Mouse (Mus musculus): ENCODE measurements at regions not wholly inside any gene's neighbourhood (a gene's known extent, or its start where the extent isn't known, plus 50 kb on each side); places are given as distances from the start of the nearest gene placed in this dataset.

DNA sequence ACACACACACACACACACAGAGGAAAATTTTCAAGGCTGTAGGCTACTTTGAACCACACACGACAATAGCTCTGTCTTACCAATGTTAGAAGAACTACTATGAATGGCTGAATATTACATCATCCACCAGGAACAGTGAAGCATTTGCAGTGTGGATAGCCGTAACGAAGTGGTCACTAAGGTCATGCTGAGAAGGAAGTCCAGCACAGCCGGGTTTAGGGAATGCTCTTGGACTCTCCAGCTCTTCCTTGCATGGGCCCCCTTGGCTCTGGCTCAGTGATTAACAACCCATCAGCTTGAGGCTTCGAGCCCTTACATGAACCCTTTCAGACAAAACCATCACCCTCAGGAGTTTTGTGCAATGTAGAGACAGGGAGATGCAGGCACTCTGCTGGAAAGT is 245.3 kb downstream of the Adamts20 start:
- DNase-seq (ENCODE audit: low spot score): no peak

- DNase-seq (ENCODE audit: low spot score): no peak
Measured at GRCm38 (mm10) chr15:94216703-94217102, 248.5 kb downstream of the Adamts20 start.

DNA sequence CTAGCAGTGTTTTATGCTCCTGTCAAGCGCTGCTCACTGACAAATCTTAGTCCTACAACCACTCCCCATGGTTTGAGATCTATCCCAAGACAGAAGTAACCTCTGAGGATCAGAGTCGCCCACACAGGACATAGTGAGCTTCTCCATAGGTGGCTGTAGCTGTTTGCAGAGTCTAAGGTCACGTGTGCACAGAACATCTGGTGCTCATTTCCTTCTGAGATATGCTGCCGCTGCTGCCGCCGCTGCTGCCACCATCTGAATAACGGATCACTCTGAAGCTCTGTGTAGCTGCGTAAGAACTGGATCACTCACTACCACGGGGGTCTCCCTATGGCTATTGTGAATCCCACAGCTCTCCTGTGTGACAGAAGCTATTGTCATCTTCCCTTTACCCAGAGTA is 250.8 kb downstream of the Adamts20 start:
- DNase-seq (ENCODE audit: low spot score): no peak

- DNase-seq (ENCODE audit: low spot score): no peak
Measured at GRCm38 (mm10) chr15:94213393-94213792, 251.8 kb downstream of the Adamts20 start.

- no peak for DNase-seq (ENCODE audit: low spot score)
Measured at GRCm38 (mm10) chr15:94208476-94208875, 256.7 kb downstream of the Adamts20 start.

DNA sequence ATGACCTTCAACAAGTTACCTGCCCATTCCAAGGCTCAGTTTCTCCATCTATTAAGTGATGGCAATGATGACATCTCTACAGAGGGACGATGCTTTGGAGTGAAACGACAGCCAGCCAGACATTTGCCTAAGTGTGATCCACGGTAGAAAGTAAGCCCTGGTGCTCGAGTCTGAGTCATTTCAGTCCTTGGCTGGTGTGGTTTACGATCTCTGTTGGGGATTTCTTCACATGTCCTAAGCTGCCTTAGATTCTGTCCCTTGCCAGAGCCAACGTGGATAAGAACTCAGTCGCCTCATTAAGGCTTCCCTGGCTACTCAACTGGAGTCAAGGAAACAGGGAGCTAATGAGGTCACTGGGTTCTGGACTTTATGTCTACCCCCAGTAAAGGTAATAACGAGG is 258.8 kb downstream of the Adamts20 start:
- no peak for DNase-seq (ENCODE audit: low spot score)

GRCm38 (mm10) chr15:94205309-94205893 is 259.8 kb downstream of the Adamts20 start:
- no peak for DNase-seq (ENCODE audit: low spot score)

- DNase-seq (ENCODE audit: low spot score): no peak
Measured at GRCm38 (mm10) chr15:94190081-94190488, 275.1 kb downstream of the Adamts20 start.

DNA sequence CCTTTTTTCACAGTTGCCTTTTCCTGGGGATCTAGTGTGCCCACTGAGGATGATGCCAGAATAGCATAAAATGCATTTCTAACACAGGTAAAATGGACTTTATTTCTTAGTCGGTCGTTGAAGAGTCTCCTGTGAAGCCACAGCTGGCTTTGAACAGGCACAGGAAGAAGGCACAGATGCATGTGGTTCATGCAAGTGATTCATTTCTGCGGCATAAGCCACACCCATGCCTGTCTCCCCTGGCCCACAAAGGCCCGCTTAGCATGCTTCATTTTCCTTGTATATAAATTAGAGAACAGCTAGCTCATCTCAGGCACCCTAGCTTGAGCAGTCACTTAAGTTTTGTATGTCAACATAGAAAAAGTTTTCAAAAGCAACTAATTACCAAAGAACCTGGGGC is 277.6 kb downstream of the Adamts20 start:
- DNase-seq (ENCODE audit: low spot score): no peak

DNA sequence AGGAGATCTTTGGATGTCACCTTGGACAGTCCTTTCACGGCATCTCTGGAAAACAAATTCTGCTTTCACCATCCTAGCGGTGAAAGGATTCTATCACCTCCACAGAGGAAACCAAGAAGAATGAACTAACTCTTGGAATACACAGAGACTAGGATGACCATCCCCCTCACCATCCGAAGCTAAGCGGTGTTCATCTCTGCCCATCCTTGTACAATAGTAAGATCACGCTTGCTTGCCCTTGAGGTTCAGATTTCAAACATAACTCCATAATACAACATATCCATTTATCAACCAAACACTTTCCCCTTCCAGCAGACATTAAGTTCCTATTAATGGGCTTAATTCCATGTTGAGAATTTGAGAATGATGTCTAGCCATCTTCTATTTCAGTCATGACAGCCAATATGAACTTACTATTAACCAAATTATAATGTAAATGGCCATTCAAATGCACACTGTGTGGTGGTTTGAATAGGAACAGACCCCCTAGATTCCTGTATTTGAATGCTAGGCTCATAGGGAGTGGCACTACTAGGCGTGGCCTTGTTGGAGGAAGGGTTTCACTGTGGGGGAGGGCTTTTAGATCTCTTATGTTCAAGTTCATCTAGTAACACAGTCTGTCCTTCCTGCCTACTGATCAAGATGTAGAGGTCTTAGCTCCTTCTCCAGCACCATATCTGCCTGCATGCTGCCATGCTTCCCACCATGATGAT is 281.4 kb downstream of the Adamts20 start:
- DNase-seq (ENCODE audit: low spot score): no peak

GRCm38 (mm10) chr15:94174083-94174482 is 291.1 kb downstream of the Adamts20 start:
- no peak for DNase-seq (ENCODE audit: low spot score)

DNA sequence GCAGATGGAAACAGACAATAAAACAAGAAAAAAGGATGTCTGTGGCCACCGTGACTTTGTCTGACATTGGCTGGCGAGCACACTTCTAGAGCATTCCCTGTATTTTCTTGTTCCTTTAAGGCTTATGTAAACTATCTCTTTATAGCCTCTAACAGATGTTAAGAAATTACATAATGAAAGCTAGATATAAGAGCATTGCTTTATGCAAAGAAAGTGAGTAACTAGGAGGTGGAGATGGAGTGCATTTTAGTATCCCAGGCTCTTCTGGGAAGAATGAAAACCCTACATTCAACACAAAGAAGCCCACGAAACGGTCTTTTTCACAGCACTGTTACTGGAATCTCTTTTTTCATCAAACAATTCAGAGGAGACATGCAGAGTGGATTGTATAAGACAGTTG is 304.4 kb downstream of the Adamts20 start:
- no peak for DNase-seq (ENCODE audit: low spot score)

GRCm38 (mm10) chr15:94139534-94139958 is 325.7 kb downstream of the Adamts20 start:
- DNase-seq (ENCODE audit: low spot score): no peak

DNA sequence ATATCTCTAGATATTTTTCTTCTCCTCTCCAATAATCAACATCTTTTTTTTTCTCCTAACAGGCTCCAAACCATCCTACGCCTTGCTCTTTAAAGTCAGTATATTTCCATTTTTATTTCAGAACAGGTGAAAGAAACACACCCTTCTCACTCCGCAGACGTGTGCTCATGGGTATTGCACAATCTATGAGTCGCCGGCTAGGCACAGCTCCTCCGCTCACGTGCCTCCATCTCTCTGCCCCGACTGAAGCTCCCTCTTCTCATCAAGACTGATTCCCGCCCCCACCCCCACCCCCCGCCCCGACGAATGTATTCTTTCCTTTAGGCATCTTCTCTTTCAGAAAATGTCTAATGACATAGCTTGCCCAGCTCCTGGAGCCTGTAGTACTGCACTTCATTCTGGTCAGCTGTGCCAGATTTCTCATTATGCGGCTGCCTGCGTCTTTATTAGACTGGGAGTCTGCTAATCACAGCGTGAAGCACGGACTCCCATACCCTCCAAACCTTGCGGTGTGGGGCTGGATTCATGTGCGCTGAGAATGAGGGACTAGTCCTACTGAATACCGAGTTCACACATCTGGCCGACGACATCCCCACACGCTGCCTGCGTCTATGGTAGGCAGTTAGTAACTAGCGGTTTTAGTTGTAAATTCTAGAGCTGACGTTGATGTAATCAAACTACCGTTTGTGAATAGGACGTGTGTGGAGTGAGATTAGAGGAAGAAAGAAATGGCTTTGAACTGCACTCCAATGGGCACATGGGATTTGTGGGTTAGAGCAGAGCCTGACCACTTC is 327.9 kb downstream of the Adamts20 start:
- DNase-seq (ENCODE audit: low spot score): no peak

DNA sequence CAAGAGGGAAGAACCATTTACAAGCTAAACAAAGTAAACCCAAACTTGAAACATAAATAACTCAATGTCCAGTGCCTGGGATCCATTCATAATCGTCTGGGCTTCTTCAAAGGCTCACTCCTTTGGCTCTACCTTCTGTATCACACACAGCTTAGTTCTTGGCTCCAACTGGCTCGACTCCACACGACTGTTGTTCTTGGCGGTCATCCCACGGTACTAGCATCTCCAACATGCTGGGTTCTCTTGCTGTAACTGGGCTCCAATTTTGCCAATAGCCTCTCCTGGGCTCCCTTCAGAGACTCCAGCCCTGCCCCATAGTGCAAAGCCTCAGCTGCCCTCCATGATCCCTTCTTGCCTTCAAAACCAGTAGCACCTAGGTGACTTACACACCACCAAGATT is 352.4 kb downstream of the Adamts20 start:
- DNase-seq (ENCODE audit: low spot score): peak; percentile 3

DNA sequence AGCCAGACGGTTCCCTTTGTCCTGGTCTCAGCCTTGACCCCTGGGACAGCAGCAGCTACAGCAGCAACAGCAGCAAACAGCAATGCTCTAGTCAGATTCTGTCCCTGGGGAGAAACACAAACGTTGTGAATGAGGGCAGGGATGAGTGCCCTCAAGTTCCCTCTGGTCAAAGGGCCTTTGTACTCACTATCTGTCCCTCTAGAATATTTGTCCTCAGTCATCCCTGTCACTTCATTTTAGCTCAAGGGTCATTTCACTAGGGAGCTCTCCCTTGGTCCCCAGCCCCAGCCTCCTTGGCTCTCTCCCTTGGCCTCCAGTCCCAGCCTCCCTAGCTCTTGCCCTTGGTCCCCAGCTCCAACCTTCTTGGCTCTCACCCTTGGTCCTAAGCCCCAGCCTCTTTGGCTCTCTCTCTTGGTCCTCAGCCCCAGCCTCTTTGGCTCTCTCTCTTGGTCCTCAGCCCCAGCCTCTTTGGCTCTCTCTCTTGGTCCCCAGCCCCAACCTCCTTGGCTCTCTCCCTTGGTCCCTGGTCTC is 358.0 kb downstream of the Adamts20 start:
- DNase-seq (ENCODE audit: low spot score): peak; percentile 21

- DNase-seq (ENCODE audit: low spot score): no peak
Measured at GRCm38 (mm10) chr15:94090644-94091043, 374.6 kb downstream of the Adamts20 start.

GRCm38 (mm10) chr15:94089856-94090255 is 375.4 kb downstream of the Adamts20 start:
- DNase-seq (ENCODE audit: low spot score): no peak

DNA sequence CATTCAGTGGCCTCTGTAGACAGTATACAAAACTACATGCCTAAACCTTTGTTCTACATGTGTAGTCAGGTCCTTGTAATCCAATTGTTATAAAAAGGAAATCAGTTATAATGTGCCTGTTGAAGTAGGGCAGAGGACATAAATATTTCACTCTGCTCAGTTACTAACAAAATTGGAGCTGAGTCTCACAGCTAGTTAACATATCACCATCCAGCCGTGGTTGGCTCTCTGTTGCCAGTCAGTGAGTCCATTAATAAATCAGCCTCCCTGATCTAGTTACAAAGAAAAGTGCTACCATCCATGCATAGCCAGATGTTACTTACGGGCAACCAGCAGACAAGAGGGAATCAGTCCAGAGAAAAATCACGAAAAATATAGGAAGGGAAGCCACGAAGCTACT is 382.8 kb downstream of the Adamts20 start:
- no peak for DNase-seq (ENCODE audit: low spot score)

DNA sequence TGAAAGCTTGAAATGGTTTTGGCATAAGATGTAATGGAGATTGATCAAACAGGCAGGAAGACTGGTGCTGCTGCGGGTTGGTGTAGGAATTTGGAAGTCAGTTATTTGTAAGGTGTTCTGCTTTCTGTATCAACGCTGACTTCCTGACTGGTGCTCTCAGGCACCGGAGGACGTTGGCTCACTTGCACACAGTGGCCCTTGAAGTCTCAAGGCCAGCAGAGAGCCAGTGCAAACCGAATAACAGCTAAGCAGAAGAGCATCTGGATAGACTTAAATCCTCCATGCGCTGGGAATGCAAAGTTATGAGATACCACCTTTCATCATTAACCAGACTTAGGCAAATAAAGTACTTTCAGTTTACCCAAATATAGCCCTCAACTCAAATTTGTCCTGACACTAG is 388.2 kb downstream of the Adamts20 start:
- no peak for DNase-seq (ENCODE audit: low spot score)

DNA sequence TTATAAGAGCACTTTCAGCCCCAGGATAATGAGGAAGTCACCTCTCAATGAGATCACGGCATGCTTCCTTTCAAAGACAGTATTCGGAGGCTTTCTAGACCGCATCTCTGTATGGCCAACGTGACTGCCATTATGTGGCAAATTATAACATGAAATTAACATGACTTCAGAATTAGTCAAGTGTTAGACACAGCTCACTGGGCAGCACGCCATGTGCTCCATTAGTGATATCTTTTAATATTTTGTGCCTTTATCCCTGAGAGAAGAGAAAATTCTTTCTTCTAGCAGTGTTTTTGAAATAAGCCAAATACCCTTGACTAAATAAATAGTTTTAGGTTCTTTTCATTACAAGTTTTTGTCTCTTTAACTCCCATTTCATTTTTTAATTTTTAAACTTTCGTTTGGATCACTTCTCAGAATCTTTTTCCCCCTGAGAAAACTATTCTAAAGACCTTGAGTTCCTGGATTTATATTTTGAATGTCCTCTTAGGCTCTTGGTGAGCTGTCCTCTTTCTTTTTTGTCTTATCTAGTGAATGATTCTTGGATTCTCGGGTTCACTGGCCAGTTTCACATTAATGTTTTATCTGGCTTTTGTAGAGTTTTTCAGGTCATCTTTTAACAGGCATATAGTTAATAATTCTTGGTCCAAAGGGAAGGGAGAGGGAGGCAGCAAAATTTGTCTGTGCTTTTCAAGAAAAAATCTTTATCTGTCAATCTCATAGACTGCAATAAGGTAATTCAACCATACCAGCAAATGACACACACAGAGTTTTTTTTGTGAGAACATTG is 390.9 kb downstream of the Adamts20 start:
- no peak for DNase-seq (ENCODE audit: low spot score)

- no peak for DNase-seq (ENCODE audit: low spot score)
Measured at GRCm38 (mm10) chr15:94067721-94068120, 397.5 kb downstream of the Adamts20 start.
